Mouse (Mus musculus): ENCODE data around the gene Agfg1. TPM values are rescaled to one million over a fixed set of nuclear protein-coding genes. Genes with fewer than 3 reads are reported as not detected.

Agfg1 gene
- total and polyA plus RNA-seq, 2 experiments from 2014 or later = 20.2 to 101 TPM

GRCm38 (mm10) chr1:82804059-82804458 lies 35.2 kb upstream of the Agfg1 start:
- ATAC-seq (ENCODE audit: low FRiP score) (no peak), DNase-seq (ENCODE audit: low spot score) (no peak)
- Histone ChIP-seq H3K36me3 (ENCODE audit: insufficient read depth, low read length) (no peaks in the 10 kb centered on the region), H3K4me2 (ENCODE audit: low read depth, low read length, poor library complexity, severe bottlenecking) (no peak overlapping the region), H3K4me1 (ENCODE audit: insufficient read depth, low read length) (no peaks in the 10 kb centered on the region), H3K9ac (replicated peaks; ENCODE audit: low read length, poor library complexity, severe bottlenecking) (no peak overlapping the region), H3K9me3 (ENCODE audit: low read length) (no peaks in the 10 kb centered on the region), H3K27ac (ENCODE audit: low read depth, low read length) (no peak overlapping the region), H3K4me3 (ENCODE audit: low read depth, low read length) (no peak overlapping the region), H3K27me3 (ENCODE audit: insufficient read depth, low read length) (no peaks in the 10 kb centered on the region; the same call in 1 of the 2 replicates)
- WGBS = 88% methylated on average over 1 of the region's 1 CpGs
- TF ChIP-seq CTCF (IDR thresholded peaks at IDR 0.05) = no peak

GRCm38 (mm10) chr1:82806391-82806790 lies 32.9 kb upstream of the Agfg1 start:
- no peak for DNase-seq (ENCODE audit: low spot score)
- ATAC-seq (ENCODE audit: low FRiP score) = no peak
- Histone ChIP-seq H3K36me3 (ENCODE audit: insufficient read depth, low read length) (no peaks in the 10 kb centered on the region), H3K27ac (ENCODE audit: low read depth, low read length) (no peak overlapping the region), H3K4me3 (ENCODE audit: low read depth, low read length) (no peak overlapping the region), H3K9ac (replicated peaks; ENCODE audit: low read length, poor library complexity, severe bottlenecking) (no peak overlapping the region), H3K27me3 (ENCODE audit: insufficient read depth, low read length) (no peaks in the 10 kb centered on the region; the same call in 1 of the 2 replicates), H3K4me1 (ENCODE audit: insufficient read depth, low read length) (no peaks in the 10 kb centered on the region), H3K9me3 (ENCODE audit: low read length) (no peaks in the 10 kb centered on the region), H3K4me2 (ENCODE audit: low read depth, low read length, poor library complexity, severe bottlenecking) (no peak overlapping the region)
- TF ChIP-seq CTCF (IDR thresholded peaks at IDR 0.05) = no peak
- 64% methylated on average over 8 of the region's 8 CpGs for WGBS

- H3K9ac ChIP-seq (replicated peaks; ENCODE audit: low read length, poor library complexity, severe bottlenecking) = no peak overlapping the region
- H3K4me2 ChIP-seq (ENCODE audit: low read depth, low read length, poor library complexity, severe bottlenecking) = no peak overlapping the region
- H3K9me3 ChIP-seq (ENCODE audit: low read length) = no peaks in the 10 kb centered on the region
- no peak for DNase-seq (ENCODE audit: low spot score)
- H3K36me3 ChIP-seq (ENCODE audit: insufficient read depth, low read length) = no peaks in the 10 kb centered on the region
- no peaks in the 10 kb centered on the region for H3K27me3 ChIP-seq (ENCODE audit: insufficient read depth, low read length)
- no peak overlapping the region for H3K27ac ChIP-seq (ENCODE audit: low read depth, low read length)
- ATAC-seq (ENCODE audit: low FRiP score) = no peak
- no peaks in the 10 kb centered on the region for H3K4me1 ChIP-seq (ENCODE audit: insufficient read depth, low read length)
- no peak overlapping the region for H3K4me3 ChIP-seq (ENCODE audit: low read depth, low read length)
- WGBS = 83% methylated on average over 7 of the region's 7 CpGs
- no peak for TF ChIP-seq CTCF (IDR thresholded peaks at IDR 0.05)
These were observed 32.1 kb upstream of the Agfg1 start for GRCm38 (mm10) chr1:82807206-82807605.

GRCm38 (mm10) chr1:82808564-82808963 lies 30.7 kb upstream of the Agfg1 start:
- ATAC-seq (ENCODE audit: low FRiP score) (no peak), DNase-seq (ENCODE audit: low spot score) (no peak)
- WGBS = 49% methylated on average over 3 of the region's 3 CpGs
- no peak overlapping the region for H3K27ac ChIP-seq (ENCODE audit: low read depth, low read length)
- H3K27me3 ChIP-seq (ENCODE audit: insufficient read depth, low read length) = no peaks in the 10 kb centered on the region
- no peaks in the 10 kb centered on the region for H3K4me1 ChIP-seq (ENCODE audit: insufficient read depth, low read length)
- no peak overlapping the region for H3K4me2 ChIP-seq (ENCODE audit: low read depth, low read length, poor library complexity, severe bottlenecking)
- no peak for TF ChIP-seq CTCF (IDR thresholded peaks at IDR 0.05)
- no peak overlapping the region for H3K4me3 ChIP-seq (ENCODE audit: low read depth, low read length)
- no peaks in the 10 kb centered on the region for H3K9me3 ChIP-seq (ENCODE audit: low read length)
- no peaks in the 10 kb centered on the region for H3K36me3 ChIP-seq (ENCODE audit: insufficient read depth, low read length)
- H3K9ac ChIP-seq (replicated peaks; ENCODE audit: low read length, poor library complexity, severe bottlenecking) = no peak overlapping the region

- Histone ChIP-seq H3K4me3 (ENCODE audit: low read depth, low read length) (no peak overlapping the region), H3K4me2 (ENCODE audit: low read depth, low read length, poor library complexity, severe bottlenecking) (no peak overlapping the region), H3K9me3 (ENCODE audit: low read length) (no peaks in the 10 kb centered on the region), H3K27ac (ENCODE audit: low read depth, low read length) (no peak overlapping the region), H3K36me3 (ENCODE audit: insufficient read depth, low read length) (no peaks in the 10 kb centered on the region), H3K4me1 (ENCODE audit: insufficient read depth, low read length) (no peaks in the 10 kb centered on the region), H3K27me3 (ENCODE audit: insufficient read depth, low read length) (no peaks in the 10 kb centered on the region), H3K9ac (replicated peaks; ENCODE audit: low read length, poor library complexity, severe bottlenecking) (no peak overlapping the region)
- 25% methylated on average over 1 of the region's 1 CpGs for WGBS
- ATAC-seq (ENCODE audit: low FRiP score) (no peak), DNase-seq (ENCODE audit: low spot score) (no peak)
- TF ChIP-seq CTCF (IDR thresholded peaks at IDR 0.05) = no peak
These were observed 27.5 kb upstream of the Agfg1 start for GRCm38 (mm10) chr1:82811766-82812165.

- WGBS = 69% methylated on average over 17 of the region's 17 CpGs
- Histone ChIP-seq H3K4me1 (ENCODE audit: insufficient read depth, low read length) (no peaks in the 10 kb centered on the region), H3K27ac (ENCODE audit: low read depth, low read length) (no peak overlapping the region), H3K4me3 (ENCODE audit: low read depth, low read length) (no peak overlapping the region), H3K9me3 (ENCODE audit: low read length) (no peaks in the 10 kb centered on the region), H3K9ac (replicated peaks; ENCODE audit: low read length, poor library complexity, severe bottlenecking) (no peak overlapping the region; the same call in 1 of the 2 replicates), H3K4me2 (ENCODE audit: low read depth, low read length, poor library complexity, severe bottlenecking) (no peak overlapping the region), H3K36me3 (ENCODE audit: insufficient read depth, low read length) (no peaks in the 10 kb centered on the region), H3K27me3 (ENCODE audit: insufficient read depth, low read length) (no peaks in the 10 kb centered on the region)
- no peak for ATAC-seq (ENCODE audit: low FRiP score)
- no peak for DNase-seq (ENCODE audit: low spot score)
- TF ChIP-seq CTCF (IDR thresholded peaks at IDR 0.05) = no peak
These were observed 23.2 kb upstream of the Agfg1 start for GRCm38 (mm10) chr1:82815941-82816716.

Measured in midbrain, postnatal 0 days (tissue).